Mouse (Mus musculus): Measurements from ENCODE around the gene Ier5l. TPM values are rescaled to one million over a fixed set of nuclear protein-coding genes. Genes with fewer than 3 reads are reported as not detected.

The Ier5l gene
- polyA plus RNA-seq, 1 experiment from 2014 or later: 2.0 TPM

DNA sequence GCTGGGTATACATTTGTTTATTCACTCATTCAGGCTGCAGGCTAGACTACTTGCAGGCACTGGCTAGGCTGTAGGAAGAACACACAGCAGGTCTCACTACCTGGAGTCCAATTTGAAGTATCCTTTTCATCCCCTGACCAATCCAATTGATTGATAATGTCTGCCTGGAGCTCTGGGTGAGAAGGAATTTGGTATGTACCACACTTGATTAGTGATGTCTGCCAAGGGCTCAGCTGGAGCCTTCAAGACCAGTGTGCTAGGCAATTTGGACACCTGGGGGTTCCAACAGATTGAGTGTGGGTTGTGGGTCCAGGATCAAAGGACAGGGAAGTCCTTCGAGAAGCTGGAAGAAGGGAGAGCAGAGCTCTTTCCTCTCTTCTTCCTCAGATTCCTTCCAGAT, 4.5 kb upstream of the Ier5l start:
- no peak overlapping the region for H3K9ac ChIP-seq
- no peak overlapping the region for H3K27ac ChIP-seq
- 59% methylated on average over 1 of the region's 1 CpGs for WGBS
- no peaks in the 10 kb centered on the region for H3K9me3 ChIP-seq
- no peaks in the 10 kb centered on the region for H3K27me3 ChIP-seq
- no peaks in the 10 kb centered on the region for H3K36me3 ChIP-seq
- ATAC-seq (ENCODE audit: borderline replicate concordance, extremely low read depth, low FRiP score, low TSS enrichment): no peak
- H3K4me1 ChIP-seq: peaks cover 20% of the 10 kb centered on the region
- no peak overlapping the region for H3K4me2 ChIP-seq
- H3K4me3 ChIP-seq: no peak overlapping the region

GRCm38 (mm10) chr2:30476241-30476640, 2.2 kb upstream of the Ier5l start:
- Histone ChIP-seq H3K4me2 (no peak overlapping the region), H3K4me1 (peaks cover 22% of the 10 kb centered on the region), H3K9me3 (no peaks in the 10 kb centered on the region), H3K27me3 (no peaks in the 10 kb centered on the region), H3K9ac (no peak overlapping the region), H3K27ac (no peak overlapping the region), H3K36me3 (no peaks in the 10 kb centered on the region), H3K4me3 (no peak overlapping the region)
- ATAC-seq (ENCODE audit: borderline replicate concordance, extremely low read depth, low FRiP score, low TSS enrichment): no peak
- WGBS: 55% methylated on average over 2 of the region's 2 CpGs

GRCm38 (mm10) chr2:30475457-30475856, 1.4 kb upstream of the Ier5l start:
- peaks cover 26% of the 10 kb centered on the region for H3K4me1 ChIP-seq
- H3K27me3 ChIP-seq: no peaks in the 10 kb centered on the region
- H3K4me3 ChIP-seq: no peak overlapping the region
- no peak overlapping the region for H3K27ac ChIP-seq
- peak overlapping the region; percentile 98 for H3K4me2 ChIP-seq
- H3K9ac ChIP-seq: 0 out of 2 replicates have a peak overlapping the region, but pooled peaks have one; percentile 46
- no peaks in the 10 kb centered on the region for H3K9me3 ChIP-seq
- no peak for ATAC-seq (ENCODE audit: borderline replicate concordance, extremely low read depth, low FRiP score, low TSS enrichment)
- no peaks in the 10 kb centered on the region for H3K36me3 ChIP-seq
- 78% methylated on average over 7 of the region's 7 CpGs for WGBS

DNA sequence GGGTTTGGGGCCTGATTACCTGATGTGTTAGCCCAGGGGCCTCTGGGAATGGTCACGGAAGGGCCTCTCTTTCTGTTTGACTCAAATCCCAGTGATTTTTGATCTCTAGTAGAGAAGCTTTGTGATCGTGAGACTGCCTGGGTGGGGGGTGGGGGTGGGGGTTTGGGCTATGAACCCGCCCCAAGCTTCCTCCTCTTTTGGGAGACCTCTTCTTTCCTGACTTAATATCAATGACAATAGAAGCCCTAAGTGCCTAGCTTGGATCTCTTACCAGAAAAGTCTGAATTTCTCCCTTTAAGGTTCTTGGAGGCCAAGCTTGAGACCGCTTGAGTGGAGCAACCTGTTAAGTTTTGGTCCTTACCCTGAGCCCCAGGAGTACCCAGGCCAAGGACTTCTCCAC, 757 bp upstream of the Ier5l start:
- 31% methylated on average over 4 of the region's 4 CpGs for WGBS
- Histone ChIP-seq H3K9ac (peak overlapping the region; percentile 46), H3K9me3 (no peaks in the 10 kb centered on the region), H3K4me3 (peak overlapping the region; percentile 86), H3K4me2 (peak overlapping the region; percentile 98), H3K36me3 (no peaks in the 10 kb centered on the region), H3K27me3 (no peaks in the 10 kb centered on the region), H3K27ac (peak overlapping the region; percentile 74; the same call in 1 of the 2 replicates), H3K4me1 (peaks cover 26% of the 10 kb centered on the region)
- no peak for ATAC-seq (ENCODE audit: borderline replicate concordance, extremely low read depth, low FRiP score, low TSS enrichment)

GRCm38 (mm10) chr2:30473431-30474031, 488 bp downstream of the Ier5l start:
- H3K9me3 ChIP-seq: no peaks in the 10 kb centered on the region
- peak overlapping the region; percentile 98 for H3K4me2 ChIP-seq
- ATAC-seq (ENCODE audit: borderline replicate concordance, extremely low read depth, low FRiP score, low TSS enrichment): peak; percentile 10; the same call in 1 of the 2 replicates
- H3K4me3 ChIP-seq: peak overlapping the region; percentile 86
- no peaks in the 10 kb centered on the region for H3K27me3 ChIP-seq
- H3K9ac ChIP-seq: peak overlapping the region; percentile 96
- no peaks in the 10 kb centered on the region for H3K36me3 ChIP-seq
- peak overlapping the region; percentile 97 for H3K27ac ChIP-seq
- peaks cover 26% of the 10 kb centered on the region for H3K4me1 ChIP-seq
- under 1% methylated on average over 59 of the region's 80 CpGs for WGBS

DNA sequence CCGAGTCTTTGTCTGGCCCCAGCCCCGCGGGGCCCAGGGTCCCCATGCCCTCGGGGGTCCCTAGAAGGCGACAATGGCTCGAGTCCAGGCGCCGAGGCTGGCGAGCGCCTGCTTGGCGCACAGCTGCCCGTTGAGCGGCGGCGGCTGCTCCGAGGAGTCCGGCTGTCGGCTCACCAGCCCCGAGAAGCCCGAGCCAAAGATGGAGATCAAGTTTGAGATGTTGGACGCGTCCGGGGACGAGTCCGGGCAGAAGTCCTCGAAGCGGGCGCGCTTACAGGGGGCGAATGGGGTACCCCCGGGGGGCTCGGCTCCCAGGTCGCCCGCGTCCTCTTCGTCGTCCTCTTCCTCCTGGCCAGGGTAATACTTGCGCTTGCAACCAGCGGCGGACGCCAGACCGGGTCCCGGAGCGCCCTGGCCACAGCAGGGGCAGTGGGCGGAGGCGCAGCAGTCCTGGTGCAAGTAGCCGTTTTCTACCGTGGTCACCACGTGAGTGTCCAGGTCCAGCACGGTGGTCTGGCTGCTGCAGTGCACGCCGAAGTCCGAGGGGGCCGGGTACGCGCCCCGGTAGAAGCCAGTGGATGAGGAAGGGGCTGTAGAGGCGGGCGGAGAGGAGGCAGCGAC, 1.2 kb downstream of the Ier5l start:
- H3K9me3 ChIP-seq: no peaks in the 10 kb centered on the region
- peak overlapping the region; percentile 86 for H3K4me3 ChIP-seq
- peaks cover 31% of the 10 kb centered on the region for H3K4me1 ChIP-seq
- under 1% methylated on average over 56 of the region's 60 CpGs for WGBS
- peak overlapping the region; percentile 96 for H3K9ac ChIP-seq
- H3K27me3 ChIP-seq: no peaks in the 10 kb centered on the region
- no peak for ATAC-seq (ENCODE audit: borderline replicate concordance, extremely low read depth, low FRiP score, low TSS enrichment)
- H3K27ac ChIP-seq: peak overlapping the region; percentile 97
- H3K36me3 ChIP-seq: no peaks in the 10 kb centered on the region
- H3K4me2 ChIP-seq: peak overlapping the region; percentile 98

GRCm38 (mm10) chr2:30471795-30472720, 2.0 kb downstream of the Ier5l start:
- peaks cover 34% of the 10 kb centered on the region for H3K4me1 ChIP-seq
- WGBS: under 1% methylated on average over 45 of the region's 51 CpGs
- ATAC-seq (ENCODE audit: borderline replicate concordance, extremely low read depth, low FRiP score, low TSS enrichment): peak; percentile 64
- H3K9ac ChIP-seq: peak overlapping the region; percentile 96
- H3K27ac ChIP-seq: peak overlapping the region; percentile 97
- no peaks in the 10 kb centered on the region for H3K36me3 ChIP-seq
- peak overlapping the region; percentile 98 for H3K4me2 ChIP-seq
- H3K27me3 ChIP-seq: no peaks in the 10 kb centered on the region
- no peaks in the 10 kb centered on the region for H3K9me3 ChIP-seq
- H3K4me3 ChIP-seq: peak overlapping the region; percentile 86

- Histone ChIP-seq H3K36me3 (no peaks in the 10 kb centered on the region), H3K9me3 (no peaks in the 10 kb centered on the region), H3K4me3 (peak overlapping the region; percentile 86), H3K4me1 (peaks cover 32% of the 10 kb centered on the region), H3K4me2 (peak overlapping the region; percentile 98), H3K9ac (peak overlapping the region; percentile 33), H3K27me3 (no peaks in the 10 kb centered on the region), H3K27ac (peak overlapping the region; percentile 97)
- 10% methylated on average over 8 of the region's 8 CpGs for WGBS
- no peak for ATAC-seq (ENCODE audit: borderline replicate concordance, extremely low read depth, low FRiP score, low TSS enrichment)
Measured at GRCm38 (mm10) chr2:30471051-30471450, 3.0 kb downstream of the Ier5l start.

DNA sequence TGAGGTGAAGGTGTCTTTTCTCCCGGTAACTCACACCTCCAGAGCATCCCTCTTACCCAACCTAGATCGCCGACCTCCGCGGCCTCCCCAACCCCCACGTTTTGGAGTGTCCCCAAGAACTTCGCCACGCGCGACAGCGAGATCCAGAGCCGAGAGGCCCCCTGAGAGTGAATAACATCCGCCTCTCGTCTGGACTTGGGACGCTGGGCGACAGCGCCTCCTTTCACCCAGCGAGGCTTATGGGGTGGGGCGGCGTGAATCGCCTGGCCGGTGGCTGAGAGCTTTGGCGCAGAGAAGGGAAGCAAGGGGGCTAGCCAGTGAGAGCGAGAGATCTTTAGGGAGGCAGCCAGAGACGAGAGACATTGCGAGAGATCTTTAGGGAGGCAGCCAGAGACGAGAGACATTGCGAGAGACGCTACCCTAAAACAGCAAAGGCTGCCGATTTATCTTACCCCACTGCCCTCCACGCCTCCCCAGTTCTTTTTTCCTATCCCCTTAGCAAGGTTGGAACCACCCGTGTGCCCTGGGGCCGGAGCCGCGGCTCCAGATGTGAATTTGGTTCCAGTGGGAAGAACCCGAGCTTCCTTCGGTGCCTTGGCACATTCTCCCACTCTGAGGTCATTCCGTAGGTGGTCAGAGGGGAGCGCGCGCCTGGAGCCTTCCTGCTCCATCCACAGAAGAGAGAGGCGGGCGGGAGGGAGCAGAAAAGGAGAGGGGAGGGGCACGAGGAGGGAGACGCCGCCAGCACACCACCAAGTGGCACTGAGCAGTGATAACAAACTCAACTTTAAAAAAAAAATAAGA, 3.7 kb downstream of the Ier5l start:
- WGBS: under 1% methylated on average over 46 of the region's 46 CpGs
- peak overlapping the region; percentile 97 for H3K27ac ChIP-seq
- H3K9me3 ChIP-seq: no peaks in the 10 kb centered on the region
- H3K36me3 ChIP-seq: no peaks in the 10 kb centered on the region
- no peaks in the 10 kb centered on the region for H3K27me3 ChIP-seq
- H3K4me1 ChIP-seq: peaks cover 31% of the 10 kb centered on the region
- peak overlapping the region; percentile 98 for H3K4me2 ChIP-seq
- H3K9ac ChIP-seq: peak overlapping the region; percentile 75
- peak overlapping the region; percentile 86 for H3K4me3 ChIP-seq
- peak; percentile 27; the same call in 1 of the 2 replicates for ATAC-seq (ENCODE audit: borderline replicate concordance, extremely low read depth, low FRiP score, low TSS enrichment)

GRCm38 (mm10) chr2:30469796-30470142, 4.2 kb downstream of the Ier5l start:
- Histone ChIP-seq H3K4me3 (peak overlapping the region; percentile 86), H3K4me2 (peak overlapping the region; percentile 98), H3K27me3 (no peaks in the 10 kb centered on the region), H3K36me3 (no peaks in the 10 kb centered on the region), H3K9ac (peak overlapping the region; percentile 75), H3K9me3 (no peaks in the 10 kb centered on the region), H3K27ac (peak overlapping the region; percentile 97), H3K4me1 (peaks cover 26% of the 10 kb centered on the region)
- WGBS: 0% methylated on average over 19 of the region's 19 CpGs
- ATAC-seq (ENCODE audit: borderline replicate concordance, extremely low read depth, low FRiP score, low TSS enrichment): no peak

GRCm38 (mm10) chr2:30469009-30469408, 5.0 kb downstream of the Ier5l start:
- 63% methylated on average over 6 of the region's 6 CpGs for WGBS
- H3K9ac ChIP-seq: no peak overlapping the region
- peak overlapping the region; percentile 86; the same call in 1 of the 2 replicates for H3K4me3 ChIP-seq

More at GRCm38 (mm10) chr2:30469009-30469408, 5.0 kb downstream of the Ier5l start:
- H3K27ac ChIP-seq: no peak overlapping the region
- peak overlapping the region; percentile 98 for H3K4me2 ChIP-seq
- H3K9me3 ChIP-seq: no peaks in the 10 kb centered on the region
- peaks cover 26% of the 10 kb centered on the region for H3K4me1 ChIP-seq
- ATAC-seq (ENCODE audit: borderline replicate concordance, extremely low read depth, low FRiP score, low TSS enrichment): no peak
- no peaks in the 10 kb centered on the region for H3K27me3 ChIP-seq
- no peaks in the 10 kb centered on the region for H3K36me3 ChIP-seq

Measured in lung, embryonic 15.5 days (tissue).